Mouse (Mus musculus): ENCODE measurements at regions not wholly inside any gene's neighbourhood (a gene's known extent, or its start where the extent isn't known, plus 50 kb on each side); places are given as distances from the start of the nearest gene placed in this dataset.
"Not testable (repeated sequence)": the region's sequence is repeated elsewhere in the genome, so short reads cannot be mapped to it uniquely, and the experiment has no call there.

DNA sequence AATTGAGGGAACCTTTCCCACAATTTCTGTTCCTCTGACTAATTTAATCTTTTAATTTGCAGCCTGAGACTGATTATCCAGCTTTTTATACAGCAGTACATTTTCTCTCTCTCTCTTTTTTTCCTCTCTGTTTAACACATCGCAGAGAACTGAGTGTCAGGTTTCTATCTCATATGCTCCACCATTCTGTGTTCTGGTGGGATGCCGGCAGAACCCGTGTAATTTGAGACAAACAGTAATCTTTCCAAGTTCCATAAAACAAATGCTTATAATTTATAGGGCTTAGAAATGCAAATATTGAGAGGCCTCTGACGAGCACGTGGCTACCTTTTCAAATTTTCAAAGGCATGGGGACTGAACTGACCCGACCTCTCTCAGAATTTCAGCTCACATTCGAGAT is 59.1 kb downstream of the Zbtb18 start:
- H3K4me1 ChIP-seq (ENCODE audit: control insufficient read depth, insufficient read depth, low read length): no peaks in the 10 kb centered on the region
- no peak overlapping the region for H3K4me3 ChIP-seq (ENCODE audit: insufficient read depth, low read length)
- no peak for TF ChIP-seq CTCF (IDR thresholded peaks at IDR 0.05; ENCODE audit: extremely low read depth, insufficient read depth, low read length)
- no peak for TF ChIP-seq POLR2A (IDR thresholded peaks at IDR 0.05; ENCODE audit: extremely low read depth, insufficient read depth, low read length)
- H3K27ac ChIP-seq (ENCODE audit: insufficient read depth, low read length): no peak overlapping the region

GRCm38 (mm10) chr1:177503946-177504345 is 61.8 kb downstream of the Zbtb18 start:
- H3K4me3 ChIP-seq (ENCODE audit: insufficient read depth, low read length): no peak overlapping the region

DNA sequence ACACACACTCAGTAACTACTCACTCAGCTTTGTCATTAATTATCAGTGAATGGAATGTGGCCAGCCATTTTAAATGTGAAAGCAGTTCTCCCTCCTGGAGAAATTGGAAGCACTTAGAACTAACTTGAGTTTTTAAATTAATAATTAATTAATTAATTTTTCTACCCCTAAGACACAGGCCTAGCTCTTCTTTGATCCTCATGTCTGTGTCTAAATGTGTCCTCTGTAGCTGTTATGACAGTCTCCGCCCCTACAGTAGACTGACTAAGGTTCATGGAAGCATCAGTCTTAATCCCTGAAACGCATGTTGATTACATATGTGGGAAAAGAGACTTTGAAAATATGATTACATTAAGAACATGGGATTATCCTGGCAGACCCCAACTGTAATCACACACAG is 62.6 kb downstream of the Zbtb18 start:
- TF ChIP-seq POLR2A (IDR thresholded peaks at IDR 0.05; ENCODE audit: extremely low read depth, insufficient read depth, low read length) (no peak), CTCF (IDR thresholded peaks at IDR 0.05; ENCODE audit: extremely low read depth, insufficient read depth, low read length) (no peak)
- no peak overlapping the region for H3K4me3 ChIP-seq (ENCODE audit: insufficient read depth, low read length)
- H3K27ac ChIP-seq (ENCODE audit: insufficient read depth, low read length): no peak overlapping the region

More at GRCm38 (mm10) chr1:177503946-177504345, 61.8 kb downstream of the Zbtb18 start:
- TF ChIP-seq POLR2A (IDR thresholded peaks at IDR 0.05; ENCODE audit: extremely low read depth, insufficient read depth, low read length): no peak
- TF ChIP-seq CTCF (IDR thresholded peaks at IDR 0.05; ENCODE audit: extremely low read depth, insufficient read depth, low read length): no peak
- no peaks in the 10 kb centered on the region for H3K4me1 ChIP-seq (ENCODE audit: control insufficient read depth, insufficient read depth, low read length)
- no peak overlapping the region for H3K27ac ChIP-seq (ENCODE audit: insufficient read depth, low read length)

GRCm38 (mm10) chr1:177507398-177507797 is 65.2 kb downstream of the Zbtb18 start:
- not testable (repeated sequence) for H3K4me3 ChIP-seq (ENCODE audit: insufficient read depth, low read length); H3K27ac ChIP-seq (ENCODE audit: insufficient read depth, low read length)

More for the DNA sequence above, 62.6 kb downstream of the Zbtb18 start:
- H3K4me1 ChIP-seq (ENCODE audit: control insufficient read depth, insufficient read depth, low read length): no peaks in the 10 kb centered on the region

GRCm38 (mm10) chr1:177509786-177510185 is 67.6 kb downstream of the Zbtb18 start:
- H3K4me3 ChIP-seq (ENCODE audit: insufficient read depth, low read length): no peak overlapping the region
- no peaks in the 10 kb centered on the region for H3K4me1 ChIP-seq (ENCODE audit: control insufficient read depth, insufficient read depth, low read length)
- H3K27ac ChIP-seq (ENCODE audit: insufficient read depth, low read length): no peak overlapping the region
- TF ChIP-seq CTCF (IDR thresholded peaks at IDR 0.05; ENCODE audit: extremely low read depth, insufficient read depth, low read length): no peak
- TF ChIP-seq POLR2A (IDR thresholded peaks at IDR 0.05; ENCODE audit: extremely low read depth, insufficient read depth, low read length): no peak

More at GRCm38 (mm10) chr1:177507398-177507797, 65.2 kb downstream of the Zbtb18 start:
- not testable (repeated sequence) for H3K4me1 ChIP-seq (ENCODE audit: control insufficient read depth, insufficient read depth, low read length)

- no peak overlapping the region for H3K4me3 ChIP-seq (ENCODE audit: insufficient read depth, low read length)
Observed at GRCm38 (mm10) chr1:177512116-177512515, 70.0 kb downstream of the Zbtb18 start.

GRCm38 (mm10) chr1:177517934-177518610 is 75.9 kb downstream of the Zbtb18 start:
- Histone ChIP-seq H3K4me1 (ENCODE audit: control insufficient read depth, insufficient read depth, low read length) (peaks cover 3% of the 10 kb centered on the region; the same call in 1 of the 2 replicates), H3K27ac (ENCODE audit: insufficient read depth, low read length) (no peak overlapping the region), H3K4me3 (ENCODE audit: insufficient read depth, low read length) (no peak overlapping the region)
- TF ChIP-seq CTCF (IDR thresholded peaks at IDR 0.05; ENCODE audit: extremely low read depth, insufficient read depth, low read length) (no peak), POLR2A (IDR thresholded peaks at IDR 0.05; ENCODE audit: extremely low read depth, insufficient read depth, low read length) (no peak)

More at GRCm38 (mm10) chr1:177512116-177512515, 70.0 kb downstream of the Zbtb18 start:
- Histone ChIP-seq H3K4me1 (ENCODE audit: control insufficient read depth, insufficient read depth, low read length) (peaks cover 1% of the 10 kb centered on the region; the same call in 1 of the 2 replicates), H3K27ac (ENCODE audit: insufficient read depth, low read length) (no peak overlapping the region)
- TF ChIP-seq CTCF (IDR thresholded peaks at IDR 0.05; ENCODE audit: extremely low read depth, insufficient read depth, low read length) (no peak), POLR2A (IDR thresholded peaks at IDR 0.05; ENCODE audit: extremely low read depth, insufficient read depth, low read length) (no peak)

DNA sequence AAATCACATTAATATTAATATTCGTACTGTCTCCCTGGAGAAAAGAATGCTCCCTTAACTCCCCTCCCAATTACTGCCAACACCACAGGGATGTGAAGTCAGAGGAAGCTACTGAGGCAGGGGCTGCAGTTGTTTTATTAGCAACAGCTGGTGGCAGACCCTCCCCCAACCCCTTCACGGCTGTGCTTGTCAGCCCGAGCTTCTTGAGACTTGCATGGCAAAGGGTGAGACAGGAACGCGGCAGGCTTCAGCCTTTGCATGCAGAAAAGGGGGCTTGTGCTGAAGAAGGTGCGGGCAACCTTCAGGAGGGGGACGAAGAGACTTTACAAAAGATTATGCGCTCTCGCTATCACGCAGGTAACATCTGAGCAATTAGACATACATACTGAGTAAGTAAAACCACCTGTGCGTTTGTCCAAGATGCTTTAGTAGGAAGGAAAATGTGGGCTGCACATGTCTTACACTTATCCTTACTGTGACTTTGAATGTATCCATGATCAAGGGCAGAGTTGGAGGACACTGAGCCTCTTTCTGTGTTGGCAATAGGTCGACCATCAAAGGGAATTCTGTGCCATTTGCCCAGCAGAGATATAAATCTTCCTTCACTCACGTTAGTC is 76.9 kb downstream of the Zbtb18 start:
- H3K4me1 ChIP-seq (ENCODE audit: control insufficient read depth, insufficient read depth, low read length): peaks cover 3% of the 10 kb centered on the region; the same call in 1 of the 2 replicates
- no peak for TF ChIP-seq POLR2A (IDR thresholded peaks at IDR 0.05; ENCODE audit: extremely low read depth, insufficient read depth, low read length)
- H3K4me3 ChIP-seq (ENCODE audit: insufficient read depth, low read length): no peak overlapping the region
- H3K27ac ChIP-seq (ENCODE audit: insufficient read depth, low read length): no peak overlapping the region

DNA sequence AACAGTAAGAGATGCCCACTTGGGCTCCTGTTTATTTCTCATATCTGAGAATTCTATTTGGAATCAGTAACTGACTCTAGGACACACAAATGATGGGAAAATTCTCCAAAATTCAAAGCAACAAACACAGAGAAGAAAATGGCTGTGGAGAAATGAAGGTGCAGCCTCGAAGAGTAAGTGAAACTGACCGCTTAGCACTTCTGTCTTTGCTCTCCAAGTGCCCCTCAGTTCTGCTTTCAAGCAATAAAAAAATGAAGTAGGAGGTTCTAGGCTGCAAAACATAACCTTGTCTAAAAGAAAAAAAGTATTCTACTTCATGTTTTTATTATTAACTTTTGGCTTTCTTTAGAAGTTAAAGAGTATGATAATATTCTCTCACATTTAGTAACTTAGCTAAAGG is 79.0 kb downstream of the Zbtb18 start:
- no peak overlapping the region for H3K4me3 ChIP-seq (ENCODE audit: insufficient read depth, low read length)
- no peak overlapping the region for H3K27ac ChIP-seq (ENCODE audit: insufficient read depth, low read length)
- H3K4me1 ChIP-seq (ENCODE audit: control insufficient read depth, insufficient read depth, low read length): peaks cover 3% of the 10 kb centered on the region; the same call in 1 of the 2 replicates
- no peak for TF ChIP-seq CTCF (IDR thresholded peaks at IDR 0.05; ENCODE audit: extremely low read depth, insufficient read depth, low read length)
- TF ChIP-seq POLR2A (IDR thresholded peaks at IDR 0.05; ENCODE audit: extremely low read depth, insufficient read depth, low read length): no peak

- Histone ChIP-seq H3K4me3 (ENCODE audit: insufficient read depth, low read length) (no peak overlapping the region), H3K4me1 (ENCODE audit: control insufficient read depth, insufficient read depth, low read length) (no peaks in the 10 kb centered on the region)
- TF ChIP-seq CTCF (IDR thresholded peaks at IDR 0.05; ENCODE audit: extremely low read depth, insufficient read depth, low read length): no peak
- no peak for TF ChIP-seq POLR2A (IDR thresholded peaks at IDR 0.05; ENCODE audit: extremely low read depth, insufficient read depth, low read length)
Observed at GRCm38 (mm10) chr1:177525141-177525540, 83.0 kb downstream of the Zbtb18 start.

More at GRCm38 (mm10) chr1:177525141-177525540, 83.0 kb downstream of the Zbtb18 start:
- H3K27ac ChIP-seq (ENCODE audit: insufficient read depth, low read length): no peak overlapping the region

Measured in cortical plate, adult 2 months (tissue).